28 mouse cellular contexts compared by ENCODE assay signal in genomic region chr6:120941084-120941481, GRCm38 (mm10). TPM values are rescaled to one million over a fixed set of nuclear protein-coding genes. Genes with fewer than 3 reads are reported as not detected.
DNase-seq lines count a peak whose midpoint lies in the region; ATAC-seq and TF ChIP-seq lines count a peak whose summit lies in the region.
"Had no signal": no experiment of that assay in that cellular context is flagged by ENCODE, and none has a peak within 500 bp of the region (broad histone marks: within the 10 kb centered on the region; RNA-seq: fewer than 3 reads in every experiment).

No protein-coding gene starts in this region.

- 82% methylated on average over 7 of the region's 7 CpGs for WGBS in hindbrain, embryonic 13.5 days
- WGBS in hindbrain, embryonic 12.5 days, result 81% methylated on average over 7 of the region's 7 CpGs
- WGBS in midbrain, embryonic 11.5 days, result 89% methylated on average over 7 of the region's 7 CpGs
- WGBS in midbrain, embryonic 10.5 days, result 88% methylated on average over 7 of the region's 7 CpGs
- 69% methylated on average over 7 of the region's 7 CpGs for WGBS in kidney, postnatal 0 days

- TF ChIP-seq CTCF in kidney, postnatal 0 days (IDR thresholded peaks at IDR 0.05; ENCODE audit: low read depth), result no peak

- no peak overlapping the region for H3K27ac ChIP-seq in hindbrain, embryonic 13.5 days
- no peak overlapping the region for H3K27ac ChIP-seq in hindbrain, embryonic 12.5 days
- no peak overlapping the region for H3K27ac ChIP-seq in midbrain, embryonic 11.5 days (ENCODE audit: low read depth, low read length)
- no peak overlapping the region for H3K27ac ChIP-seq in midbrain, embryonic 10.5 days (replicated peaks)
- no peak overlapping the region for H3K27ac ChIP-seq in kidney, postnatal 0 days
- H3K27ac ChIP-seq: embryonic facial prominence, embryonic 12.5 days; gastrocnemius, adult 2 months; heart, adult 2 months; hindbrain, embryonic 14.5 days; limb, embryonic 12.5 days; liver, embryonic 15.5 days; lung, embryonic 15.5 days had no signal

- intact Hi-C loops in heart, postnatal 25 days (cut with DNase I), result no loop called here

- H3K4me1 ChIP-seq in hindbrain, embryonic 13.5 days (replicated peaks), result no peaks in the 10 kb centered on the region
- H3K4me1 ChIP-seq in hindbrain, embryonic 12.5 days, result peaks cover 4% of the 10 kb centered on the region; the same call in 1 of the 2 replicates
- no peaks in the 10 kb centered on the region; the same call in 1 of the 2 replicates for H3K4me1 ChIP-seq in midbrain, embryonic 11.5 days (ENCODE audit: control insufficient read depth, insufficient read depth, low read length)
- H3K4me1 ChIP-seq in midbrain, embryonic 10.5 days, result peaks cover 9% of the 10 kb centered on the region
- H3K4me1 ChIP-seq in kidney, postnatal 0 days (replicated peaks; ENCODE audit: insufficient read depth, low read length), result no peaks in the 10 kb centered on the region
- H3K4me1 ChIP-seq: embryonic facial prominence, embryonic 12.5 days; limb, embryonic 12.5 days; lung, embryonic 15.5 days had no signal

- H3K27me3 ChIP-seq in hindbrain, embryonic 13.5 days, result no peaks in the 10 kb centered on the region
- no peaks in the 10 kb centered on the region for H3K27me3 ChIP-seq in hindbrain, embryonic 12.5 days
- no peaks in the 10 kb centered on the region for H3K27me3 ChIP-seq in midbrain, embryonic 11.5 days (ENCODE audit: control insufficient read depth, insufficient read depth, low read length)
- H3K27me3 ChIP-seq in midbrain, embryonic 10.5 days (ENCODE audit: low read depth, poor library complexity, severe bottlenecking), result no peaks in the 10 kb centered on the region
- no peaks in the 10 kb centered on the region for H3K27me3 ChIP-seq in kidney, postnatal 0 days (ENCODE audit: insufficient read depth, low read length)
- H3K27me3 ChIP-seq: embryonic facial prominence, embryonic 12.5 days; limb, embryonic 12.5 days; liver, embryonic 15.5 days; lung, embryonic 15.5 days; Patski had no signal

- peaks cover 35% of the 10 kb centered on the region for H3K36me3 ChIP-seq in hindbrain, embryonic 13.5 days
- 0 out of 2 replicates have a peak, but pooled peaks cover 3% of the 10 kb centered on the region for H3K36me3 ChIP-seq in hindbrain, embryonic 12.5 days
- H3K36me3 ChIP-seq in midbrain, embryonic 11.5 days (ENCODE audit: control insufficient read depth, insufficient read depth, low read length), result no peaks in the 10 kb centered on the region
- no peaks in the 10 kb centered on the region; the same call in 1 of the 2 replicates for H3K36me3 ChIP-seq in midbrain, embryonic 10.5 days
- H3K36me3 ChIP-seq in kidney, postnatal 0 days (ENCODE audit: insufficient read depth, low read length), result 0 out of 2 replicates have a peak, but pooled peaks cover 4% of the 10 kb centered on the region
- H3K36me3 ChIP-seq: embryonic facial prominence, embryonic 12.5 days had no signal

- H3K9ac ChIP-seq in hindbrain, embryonic 13.5 days, result 0 out of 2 replicates have a peak overlapping the region, but pooled peaks have one; percentile 8
- no peak overlapping the region for H3K9ac ChIP-seq in hindbrain, embryonic 12.5 days
- no peak overlapping the region for H3K9ac ChIP-seq in midbrain, embryonic 11.5 days (ENCODE audit: low read length)
- H3K9ac ChIP-seq in kidney, postnatal 0 days (ENCODE audit: low read depth, low read length), result no peak overlapping the region
- H3K9ac ChIP-seq: embryonic facial prominence, embryonic 12.5 days; hindbrain, embryonic 14.5 days; limb, embryonic 12.5 days; liver, embryonic 15.5 days; lung, embryonic 15.5 days had no signal

- peak; percentile 31 for DNase-seq in midbrain, embryonic 11.5 days (ENCODE audit: low spot score, missing footprints)
- no peak for DNase-seq in midbrain, embryonic 10.5 days (ENCODE audit: low spot score)
- no peak for DNase-seq in kidney, postnatal 0 days (ENCODE audit: low spot score)
- DNase-seq in heart, postnatal 25 days (ENCODE audit: low spot score), result no peak
- DNase-seq: adrenal gland, postnatal 14 days; cerebellum, adult 11-12 months; cerebellum, adult 9-11 months; embryo, embryonic 11 days; gastrocnemius, adult 2 months; gastrocnemius, postnatal 36 days; heart, adult 2 months; heart, postnatal 36 days; midbrain, embryonic 14.5 days; retina, postnatal 1 day; right cerebral cortex, postnatal 14 days; thymus, postnatal 4 days had no signal

- no peak overlapping the region for H3K4me3 ChIP-seq in hindbrain, embryonic 13.5 days
- H3K4me3 ChIP-seq in hindbrain, embryonic 12.5 days, result no peak overlapping the region
- H3K4me3 ChIP-seq in midbrain, embryonic 11.5 days (ENCODE audit: low read depth, low read length), result no peak overlapping the region
- no peak overlapping the region for H3K4me3 ChIP-seq in midbrain, embryonic 10.5 days
- no peak overlapping the region for H3K4me3 ChIP-seq in kidney, postnatal 0 days (replicated peaks; ENCODE audit: low read depth, low read length)
- H3K4me3 ChIP-seq: embryonic facial prominence, embryonic 12.5 days; gastrocnemius, adult 2 months; heart, adult 2 months; limb, embryonic 12.5 days; liver, embryonic 15.5 days; lung, embryonic 15.5 days; megakaryocyte, embryonic 14.5 days had no signal

- H3K9me3 ChIP-seq in hindbrain, embryonic 13.5 days, result no peaks in the 10 kb centered on the region
- no peaks in the 10 kb centered on the region for H3K9me3 ChIP-seq in hindbrain, embryonic 12.5 days (replicated peaks)
- no peaks in the 10 kb centered on the region for H3K9me3 ChIP-seq in midbrain, embryonic 11.5 days (ENCODE audit: control insufficient read depth, low read length)
- no peaks in the 10 kb centered on the region for H3K9me3 ChIP-seq in midbrain, embryonic 10.5 days (replicated peaks)
- H3K9me3 ChIP-seq in kidney, postnatal 0 days (replicated peaks; ENCODE audit: low read length), result no peaks in the 10 kb centered on the region
- H3K9me3 ChIP-seq: embryonic facial prominence, embryonic 12.5 days; limb, embryonic 12.5 days; liver, embryonic 15.5 days; lung, embryonic 15.5 days; megakaryocyte, embryonic 14.5 days had no signal

- ATAC-seq in hindbrain, embryonic 13.5 days (ENCODE audit: low FRiP score), result no peak
- no peak for ATAC-seq in hindbrain, embryonic 12.5 days (ENCODE audit: low FRiP score)
- no peak for ATAC-seq in midbrain, embryonic 11.5 days (ENCODE audit: low FRiP score)
- ATAC-seq in kidney, postnatal 0 days (replicated peaks; ENCODE audit: low FRiP score, low read depth), result peak; percentile 73
- ATAC-seq in cerebellum, adult (ENCODE audit: insufficient number of reproducible peaks, low FRiP score, low TSS enrichment), result no peak
- ATAC-seq: forebrain, embryonic 16.5 days; intestine, postnatal 0 days; Patski had no signal

- H3K4me2 ChIP-seq in hindbrain, embryonic 13.5 days, result no peak overlapping the region
- H3K4me2 ChIP-seq in hindbrain, embryonic 12.5 days (replicated peaks), result no peak overlapping the region
- H3K4me2 ChIP-seq in midbrain, embryonic 11.5 days, result no peak overlapping the region
- H3K4me2 ChIP-seq in kidney, postnatal 0 days (ENCODE audit: low read length), result no peak overlapping the region
- H3K4me2 ChIP-seq: embryonic facial prominence, embryonic 12.5 days; hindbrain, embryonic 14.5 days; limb, embryonic 12.5 days; liver, embryonic 15.5 days; lung, embryonic 15.5 days had no signal

RNA-seq across cellular contexts. Expression of gene Bid, which starts 24.4 kb away (rescaled TPM):
- 30.5 and 31.6 TPM in 2 replicates for polyA plus RNA-seq in hindbrain, embryonic 13.5 days (2015; fragmentation: Nextera tagmentation; extraction: Ambion mirVana)
- polyA plus RNA-seq in hindbrain, embryonic 12.5 days (2016; fragmentation: Nextera tagmentation; extraction: Ambion mirVana), result 17.5 and 19.4 TPM in 2 replicates
- polyA plus RNA-seq in midbrain, embryonic 11.5 days (2014; fragmentation: Nextera tagmentation; extraction: Ambion mirVana), result 16.3 and 17.6 TPM in 2 replicates
- 15.4 and 16.6 TPM in 2 replicates for polyA plus RNA-seq in midbrain, embryonic 10.5 days (2016; fragmentation: Nextera tagmentation; extraction: Ambion mirVana)
- 34.2 and 35.8 TPM in 2 replicates for polyA plus RNA-seq in kidney, postnatal 0 days (2015; fragmentation: Nextera tagmentation; extraction: Ambion mirVana)
- 1 to 10 TPM in 1 of 2 experiments, under 1 TPM in 1; 0.89 to 1.2 TPM for total RNA-seq in heart, postnatal 25 days (2021)
